Mouse (Mus musculus): Measurements from ENCODE around the gene Fam155a.

GRCm38 (mm10) chr8:9157141-9157781 lies 613.7 kb downstream of the Fam155a start:
- no peak for TF ChIP-seq EP300 (IDR thresholded peaks at IDR 0.05; ENCODE audit: low read depth)
- no peak for TF ChIP-seq CTCF (IDR thresholded peaks at IDR 0.05; ENCODE audit: low read depth)
